Mouse (Mus musculus): Measurements from ENCODE around the gene Fgf4. TPM values are rescaled to one million over a fixed set of nuclear protein-coding genes. Genes with fewer than 3 reads are reported as not detected.

The Fgf4 gene
- polyA plus RNA-seq (2016; fragmentation: Nextera tagmentation; extraction: Ambion mirVana): 0.15 TPM in 1 of 2 replicates, not detected in the other

- Histone ChIP-seq H3K27ac (no peak within 1 kb of the TSS), H3K36me3 (no peaks in the 10 kb centered on the region), H3K4me1 (replicated peaks) (0 out of 2 replicates have a peak, but pooled peaks cover 4% of the 10 kb centered on the region), H3K4me3 (no peak within 1 kb of the TSS), H3K9me3 (no peaks in the 10 kb centered on the region), H3K27me3 (ENCODE audit: insufficient read depth, poor library complexity, severe bottlenecking) (peaks cover 35% of the 10 kb centered on the region)
- DNase-seq (ENCODE audit: low spot score): no peak
Measured at GRCm38 (mm10) chr7:144847067-144847466, at the start of gene Fgf4. Fgf4 (plus strand) TSS chr7:144847367.

GRCm38 (mm10) chr7:144798471-144798870 is 48.7 kb upstream of the Fgf4 start:
- WGBS: 39% methylated on average over 1 of the region's 1 CpGs
- Histone ChIP-seq H3K27ac (peak overlapping the region; percentile 50; the same call in 1 of the 2 replicates), H3K4me1 (replicated peaks) (peaks cover 32% of the 10 kb centered on the region), H3K9me3 (no peaks in the 10 kb centered on the region), H3K4me3 (no peak overlapping the region), H3K36me3 (no peaks in the 10 kb centered on the region), H3K27me3 (ENCODE audit: insufficient read depth, poor library complexity, severe bottlenecking) (peaks cover 62% of the 10 kb centered on the region)
- DNase-seq (ENCODE audit: low spot score): peak; percentile 49

DNA sequence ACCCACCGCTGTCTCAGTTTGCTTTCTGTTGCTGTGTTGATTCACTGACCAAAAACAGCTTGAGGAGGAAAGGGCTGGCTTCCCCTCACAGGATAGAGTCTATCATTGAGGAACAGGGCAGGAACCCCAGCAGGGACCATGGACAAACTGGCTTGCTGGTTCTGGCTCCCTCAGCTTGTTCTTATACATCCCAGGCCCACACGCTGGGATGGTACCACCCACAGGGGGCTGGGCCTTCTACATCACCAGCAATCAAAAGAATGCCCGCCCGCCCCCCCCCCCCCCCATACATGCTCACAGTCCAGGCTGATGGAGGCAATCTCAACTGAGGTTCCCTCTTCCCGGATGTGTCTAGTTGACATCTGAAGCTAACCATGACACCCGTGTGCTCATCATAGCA is 40.1 kb upstream of the Fgf4 start:
- Histone ChIP-seq H3K4me1 (replicated peaks) (peaks cover 19% of the 10 kb centered on the region), H3K36me3 (no peaks in the 10 kb centered on the region), H3K27ac (0 out of 2 replicates have a peak overlapping the region, but pooled peaks have one; percentile 45), H3K9me3 (no peaks in the 10 kb centered on the region), H3K4me3 (no peak overlapping the region), H3K27me3 (ENCODE audit: insufficient read depth, poor library complexity, severe bottlenecking) (peaks cover 9% of the 10 kb centered on the region; the same call in 1 of the 2 replicates)
- WGBS: 63% methylated on average over 6 of the region's 6 CpGs
- no peak for DNase-seq (ENCODE audit: low spot score)

GRCm38 (mm10) chr7:144807976-144808577 is 39.1 kb upstream of the Fgf4 start:
- no peak for DNase-seq (ENCODE audit: low spot score)
- 78% methylated on average over 4 of the region's 4 CpGs for WGBS
- Histone ChIP-seq H3K27ac (no peak overlapping the region), H3K4me1 (replicated peaks) (peaks cover 19% of the 10 kb centered on the region), H3K27me3 (ENCODE audit: insufficient read depth, poor library complexity, severe bottlenecking) (peaks cover 3% of the 10 kb centered on the region; the same call in 1 of the 2 replicates), H3K9me3 (no peaks in the 10 kb centered on the region), H3K4me3 (no peak overlapping the region), H3K36me3 (no peaks in the 10 kb centered on the region)

GRCm38 (mm10) chr7:144811521-144811920 is 35.6 kb upstream of the Fgf4 start:
- DNase-seq (ENCODE audit: low spot score): no peak
- Histone ChIP-seq H3K4me1 (replicated peaks) (peaks cover 35% of the 10 kb centered on the region), H3K4me3 (no peak overlapping the region), H3K27ac (0 out of 2 replicates have a peak overlapping the region, but pooled peaks have one; percentile 26), H3K9me3 (no peaks in the 10 kb centered on the region), H3K36me3 (no peaks in the 10 kb centered on the region), H3K27me3 (ENCODE audit: insufficient read depth, poor library complexity, severe bottlenecking) (peaks cover 6% of the 10 kb centered on the region)
- WGBS: 42% methylated on average over 4 of the region's 4 CpGs

GRCm38 (mm10) chr7:144821901-144822300 is 25.3 kb upstream of the Fgf4 start:
- Histone ChIP-seq H3K27ac (peak overlapping the region; percentile 40; the same call in 1 of the 2 replicates), H3K4me3 (no peak overlapping the region), H3K36me3 (no peaks in the 10 kb centered on the region), H3K9me3 (peaks cover 18% of the 10 kb centered on the region), H3K27me3 (ENCODE audit: insufficient read depth, poor library complexity, severe bottlenecking) (peaks cover 44% of the 10 kb centered on the region), H3K4me1 (replicated peaks) (peaks cover 33% of the 10 kb centered on the region)
- 30% methylated on average over 7 of the region's 7 CpGs for WGBS
- DNase-seq (ENCODE audit: low spot score): no peak

DNA sequence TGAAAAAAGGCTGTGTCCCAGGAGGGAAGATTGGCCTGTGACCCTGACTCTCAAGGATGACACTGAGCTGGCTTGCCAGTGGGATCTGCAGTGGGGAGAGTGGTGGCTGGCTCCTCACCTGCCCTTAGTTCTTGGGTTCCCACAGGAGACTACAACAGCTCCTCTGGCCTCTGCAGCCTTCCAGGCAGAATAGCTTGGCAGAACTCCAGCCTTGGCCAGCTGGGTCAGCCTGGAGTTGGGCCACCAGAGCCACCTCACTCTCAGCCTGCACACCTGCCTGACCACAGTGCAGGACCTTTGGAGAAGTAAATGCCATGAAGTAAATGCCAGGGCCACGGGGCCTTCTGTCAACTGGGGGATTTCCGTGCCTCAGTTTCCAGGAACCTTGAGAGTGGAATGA is 23.2 kb upstream of the Fgf4 start:
- peak overlapping the region; percentile 46; the same call in 1 of the 2 replicates for H3K27ac ChIP-seq
- H3K4me3 ChIP-seq: no peak overlapping the region
- peaks cover 61% of the 10 kb centered on the region for H3K27me3 ChIP-seq (ENCODE audit: insufficient read depth, poor library complexity, severe bottlenecking)
- DNase-seq (ENCODE audit: low spot score): no peak
- peaks cover 45% of the 10 kb centered on the region for H3K4me1 ChIP-seq (replicated peaks)
- 0 out of 2 replicates have a peak, but pooled peaks cover 4% of the 10 kb centered on the region for H3K9me3 ChIP-seq
- WGBS: 92% methylated on average over 2 of the region's 2 CpGs
- no peaks in the 10 kb centered on the region for H3K36me3 ChIP-seq

DNA sequence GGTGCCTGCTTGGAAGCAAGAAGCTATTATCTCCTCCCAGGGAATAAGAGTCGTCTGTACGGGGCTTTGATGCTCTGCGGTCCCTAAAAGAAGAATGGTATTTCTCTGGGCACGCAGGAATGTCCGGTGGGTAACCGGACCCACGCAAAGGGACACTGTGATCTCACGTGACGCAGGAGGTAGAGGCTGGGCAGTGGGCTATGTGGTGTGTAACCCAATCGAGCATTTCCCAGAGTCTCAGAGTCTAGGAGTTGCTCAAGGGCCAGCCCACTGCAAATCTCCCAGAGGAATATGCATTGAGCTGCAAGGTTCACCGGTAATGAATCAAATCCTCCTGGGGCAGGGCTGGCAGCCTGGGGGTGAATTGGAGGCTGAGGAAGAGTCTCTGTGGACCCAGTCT is 18.8 kb upstream of the Fgf4 start:
- peaks cover 77% of the 10 kb centered on the region for H3K27me3 ChIP-seq (ENCODE audit: insufficient read depth, poor library complexity, severe bottlenecking)
- DNase-seq (ENCODE audit: low spot score): no peak
- 32% methylated on average over 11 of the region's 11 CpGs for WGBS
- peaks cover 37% of the 10 kb centered on the region for H3K4me1 ChIP-seq (replicated peaks)
- no peak overlapping the region for H3K27ac ChIP-seq
- H3K36me3 ChIP-seq: no peaks in the 10 kb centered on the region
- H3K9me3 ChIP-seq: no peaks in the 10 kb centered on the region
- H3K4me3 ChIP-seq: no peak overlapping the region

DNA sequence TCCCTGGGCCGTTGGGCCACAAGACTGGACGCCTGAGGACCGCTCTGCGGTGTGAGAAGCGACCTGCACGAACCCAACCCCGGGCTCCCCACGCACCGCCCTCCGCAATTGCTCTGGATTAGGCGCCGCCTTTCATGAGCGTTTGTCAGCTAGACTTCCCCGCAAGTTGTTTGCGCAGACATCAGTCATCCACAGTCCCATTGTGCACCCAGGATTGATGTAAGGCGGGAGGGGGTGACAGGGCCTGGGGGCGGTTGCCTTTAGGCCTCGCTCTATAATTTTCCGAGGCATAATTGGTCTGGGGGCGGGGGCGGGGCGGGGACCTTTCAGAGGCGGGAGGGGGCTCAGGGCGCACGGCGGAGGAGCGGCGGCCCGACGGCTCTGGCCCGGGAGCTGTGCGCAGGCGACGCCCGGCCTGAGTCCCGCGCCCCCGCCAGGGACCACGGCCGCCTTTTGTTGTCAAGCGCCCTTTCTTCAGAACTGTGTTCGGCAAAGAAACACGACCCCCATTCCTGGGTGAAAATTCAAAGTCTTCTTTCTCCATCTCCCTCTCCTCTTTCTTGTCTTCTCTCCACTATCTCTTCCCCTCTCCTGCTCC is 9.2 kb upstream of the Fgf4 start, which contains the start of gene Fgf3:
Gene Fgf3 (plus strand): TSS at position 193 of the 598 bp plus-strand sequence.
- Histone ChIP-seq H3K27ac (peak within 1 kb of the TSS; percentile 77), H3K27me3 (ENCODE audit: insufficient read depth, poor library complexity, severe bottlenecking) (peaks cover 96% of the 10 kb centered on the region), H3K4me3 (peak within 1 kb of the TSS; percentile 56), H3K36me3 (no peaks in the 10 kb centered on the region), H3K4me1 (replicated peaks) (peaks cover 37% of the 10 kb centered on the region), H3K9me3 (no peaks in the 10 kb centered on the region)
- 2% methylated on average over 43 of the region's 43 CpGs for WGBS
- DNase-seq (ENCODE audit: low spot score): peak; percentile 38

DNA sequence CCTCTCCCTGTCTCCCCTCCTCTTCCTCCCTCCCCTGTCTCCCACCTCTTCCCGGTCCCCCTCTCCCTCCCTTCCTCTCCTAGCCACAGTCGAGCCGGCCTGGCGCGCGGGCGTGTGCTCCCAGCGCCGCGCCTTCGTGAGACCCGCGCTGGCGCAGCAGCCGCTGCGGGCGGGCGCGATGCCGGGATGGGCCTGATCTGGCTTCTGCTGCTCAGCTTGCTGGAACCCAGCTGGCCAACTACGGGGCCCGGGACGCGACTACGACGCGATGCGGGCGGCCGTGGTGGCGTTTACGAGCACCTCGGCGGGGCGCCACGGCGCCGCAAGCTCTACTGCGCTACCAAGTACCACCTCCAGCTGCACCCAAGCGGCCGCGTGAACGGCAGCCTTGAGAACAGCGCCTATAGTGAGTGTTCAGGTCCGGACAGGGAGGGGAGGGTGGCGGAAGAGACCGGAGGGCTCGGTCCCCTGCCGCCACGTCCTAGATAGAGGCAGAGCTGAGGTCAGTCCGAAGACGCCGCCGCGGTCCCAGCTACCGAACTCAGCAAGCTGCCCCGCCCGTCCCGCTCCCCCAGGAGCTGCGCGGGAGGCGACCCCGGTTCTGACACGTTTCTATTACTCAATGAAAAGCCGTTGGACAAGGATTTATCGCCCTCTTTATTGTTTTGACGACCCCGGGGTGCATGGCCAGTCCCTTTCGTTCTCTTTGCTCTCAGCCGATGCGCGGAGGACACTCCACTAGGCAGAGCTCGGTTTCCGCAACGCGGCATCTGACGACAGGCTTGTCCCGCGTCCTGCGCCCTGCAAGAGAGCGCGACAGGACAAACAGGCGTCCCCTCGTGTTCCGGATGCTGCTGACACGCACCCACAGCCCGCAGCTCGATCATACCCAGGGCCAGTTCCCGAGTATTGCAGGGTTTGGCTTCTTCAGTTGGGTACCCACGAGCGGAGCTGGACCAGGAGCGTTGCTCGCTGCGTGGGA is 8.4 kb upstream of the Fgf4 start:
- peaks cover 99% of the 10 kb centered on the region for H3K27me3 ChIP-seq (ENCODE audit: insufficient read depth, poor library complexity, severe bottlenecking)
- DNase-seq (ENCODE audit: low spot score): peak; percentile 69
- H3K36me3 ChIP-seq: no peaks in the 10 kb centered on the region
- under 1% methylated on average over 94 of the region's 94 CpGs for WGBS
- H3K27ac ChIP-seq: peak overlapping the region; percentile 77
- peaks cover 38% of the 10 kb centered on the region for H3K4me1 ChIP-seq (replicated peaks)
- no peaks in the 10 kb centered on the region for H3K9me3 ChIP-seq
- H3K4me3 ChIP-seq: peak overlapping the region; percentile 56

- Histone ChIP-seq H3K27me3 (ENCODE audit: insufficient read depth, poor library complexity, severe bottlenecking) (peaks cover 38% of the 10 kb centered on the region), H3K4me3 (no peak overlapping the region), H3K27ac (no peak overlapping the region), H3K36me3 (no peaks in the 10 kb centered on the region), H3K4me1 (replicated peaks) (0 out of 2 replicates have a peak, but pooled peaks cover 4% of the 10 kb centered on the region), H3K9me3 (no peaks in the 10 kb centered on the region)
- 27% methylated on average over 4 of the region's 4 CpGs for WGBS
- DNase-seq (ENCODE audit: low spot score): peak; percentile 41
Measured at GRCm38 (mm10) chr7:144846158-144846557, 1.0 kb upstream of the Fgf4 start.

DNA sequence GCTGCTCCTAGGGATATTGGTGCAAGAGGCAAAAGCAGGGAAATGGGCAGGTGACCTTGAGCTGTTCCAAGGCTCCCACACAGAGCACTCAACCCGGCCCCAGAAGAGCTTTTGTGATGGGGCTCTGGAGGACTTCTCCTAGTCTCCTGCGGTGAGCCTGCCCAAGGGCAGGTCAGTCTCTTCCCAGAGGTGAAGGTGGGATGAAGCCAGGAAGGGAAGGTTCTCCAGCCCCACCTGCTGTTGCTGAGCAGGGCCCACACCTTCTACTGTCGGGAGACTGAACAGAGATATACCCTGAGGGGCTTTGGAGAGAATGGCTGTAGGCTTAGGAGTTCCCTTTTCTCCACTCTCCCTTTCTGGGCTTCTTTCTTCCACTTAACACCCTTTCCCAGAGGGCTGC is 4.2 kb downstream of the Fgf4 start:
- Histone ChIP-seq H3K27me3 (ENCODE audit: insufficient read depth, poor library complexity, severe bottlenecking) (peaks cover 27% of the 10 kb centered on the region), H3K9me3 (no peaks in the 10 kb centered on the region)

More for the DNA sequence above, 4.2 kb downstream of the Fgf4 start:
- no peaks in the 10 kb centered on the region for H3K4me1 ChIP-seq (replicated peaks)
- H3K36me3 ChIP-seq: no peaks in the 10 kb centered on the region
- DNase-seq (ENCODE audit: low spot score): no peak
- WGBS: 54% methylated on average over 3 of the region's 3 CpGs
- H3K27ac ChIP-seq: no peak overlapping the region
- no peak overlapping the region for H3K4me3 ChIP-seq
